20 mouse cellular contexts compared by ENCODE assay signal in the genomic region with DNA sequence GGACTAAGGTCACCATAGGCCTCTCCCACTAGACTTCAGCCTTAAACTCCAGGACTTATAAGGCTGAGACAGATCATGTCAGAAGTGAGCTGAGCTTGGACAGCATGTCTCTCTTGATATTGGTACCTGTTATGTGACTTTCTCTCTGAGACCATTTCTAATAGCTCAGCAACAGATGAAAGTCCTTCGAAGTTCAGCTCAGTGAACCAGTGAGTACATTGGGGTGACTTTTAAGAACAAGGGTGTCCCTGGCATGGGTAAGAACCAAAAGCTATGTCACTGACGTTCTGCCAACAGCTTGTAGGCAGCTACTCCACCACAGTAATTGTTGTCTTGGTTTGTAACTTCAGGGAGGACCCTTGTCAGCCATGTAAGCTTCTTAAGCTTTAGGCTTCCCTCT. TPM values are rescaled to one million over a fixed set of nuclear protein-coding genes. Genes with fewer than 3 reads are reported as not detected.
"Had no signal": no experiment of that assay in that cellular context is flagged by ENCODE, and none has a peak within 500 bp of the region (broad histone marks: within the 10 kb centered on the region; RNA-seq: fewer than 3 reads in every experiment).

No protein-coding gene starts in this region.

- H3K27ac ChIP-seq: left cerebral cortex, adult 2 months; limb, embryonic 12.5 days; limb, embryonic 15.5 days; liver, embryonic 14.5 days; midbrain, embryonic 12.5 days; midbrain, embryonic 15.5 days; neural tube, embryonic 13.5 days had no signal

- H3K27me3 ChIP-seq: limb, embryonic 12.5 days; limb, embryonic 15.5 days; midbrain, embryonic 12.5 days; midbrain, embryonic 15.5 days; neural tube, embryonic 13.5 days had no signal

- ATAC-seq: liver, postnatal 0 days; lung, postnatal 0 days; midbrain, embryonic 15.5 days had no signal

- H3K9ac ChIP-seq: limb, embryonic 12.5 days; limb, embryonic 15.5 days; liver, embryonic 14.5 days; liver, postnatal 0 days; lung, embryonic 14.5 days; midbrain, embryonic 12.5 days; midbrain, embryonic 15.5 days; neural tube, embryonic 13.5 days had no signal

- H3K4me2 ChIP-seq: limb, embryonic 12.5 days; limb, embryonic 15.5 days; liver, embryonic 11.5 days; lung, embryonic 14.5 days; midbrain, embryonic 12.5 days; midbrain, embryonic 15.5 days had no signal

- DNase-seq: kidney, postnatal 14 days; layer of hippocampus, postnatal 36 days; liver, postnatal 0 days; lung, embryonic 14.5 days; retina, postnatal 1 day; right cerebral cortex, postnatal 25 days; thymus, adult 18-20 months; thymus, postnatal 14 days; thymus, postnatal 4 days had no signal

- H3K9me3 ChIP-seq: limb, embryonic 12.5 days; limb, embryonic 15.5 days; midbrain, embryonic 12.5 days; midbrain, embryonic 15.5 days; neural tube, embryonic 13.5 days had no signal

- H3K4me3 ChIP-seq: left cerebral cortex, adult 2 months; limb, embryonic 12.5 days; limb, embryonic 15.5 days; midbrain, embryonic 12.5 days; midbrain, embryonic 15.5 days; myocyte; neural tube, embryonic 13.5 days had no signal

- H3K36me3 ChIP-seq: midbrain, embryonic 15.5 days had no signal

RNA-seq across cellular contexts. Expression of gene Fbln7, which starts 42.1 kb away (rescaled TPM):
- total RNA-seq: neutrophil, adult 5-6 weeks had no signal
